Comparison of ENCODE assay signal across 8 mouse cellular contexts in the genomic region with DNA sequence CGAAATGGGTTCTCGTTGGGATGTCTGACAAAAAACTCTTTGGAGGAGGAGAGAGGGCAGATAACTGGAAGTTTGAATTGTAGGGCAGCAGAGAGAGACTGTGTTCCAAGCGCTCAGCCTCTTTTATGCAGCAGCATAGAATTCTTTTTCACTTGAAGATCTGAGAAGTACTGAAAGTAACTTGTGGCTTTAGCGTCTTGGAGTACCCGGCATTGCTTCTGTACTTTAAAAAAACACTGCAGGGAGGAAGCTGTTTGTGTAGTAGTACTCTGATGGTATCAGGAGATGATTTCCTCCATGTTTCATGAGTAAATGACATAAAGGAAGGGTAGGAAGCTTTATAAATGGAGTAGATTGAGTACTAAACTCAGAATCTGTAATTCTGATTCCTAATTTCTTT. TPM values are rescaled to one million over a fixed set of nuclear protein-coding genes. Genes with fewer than 3 reads are reported as not detected.
A peak's percentile ranks its signal among the peaks of the same experiment; 100 is the strongest.
DNase-seq lines count a peak whose midpoint lies in the region; ATAC-seq lines count a peak whose summit lies in the region.

No protein-coding gene starts in this region.

- H3K9ac ChIP-seq in kidney, embryonic 15.5 days: peak overlapping the region; percentile 88
- peak overlapping the region; percentile 99 for H3K9ac ChIP-seq in hindbrain, embryonic 15.5 days
- H3K9ac ChIP-seq in midbrain, embryonic 16.5 days (ENCODE audit: low read depth, low read length): peak overlapping the region; percentile 99

- WGBS in kidney, embryonic 15.5 days: under 1% methylated on average over 5 of the region's 5 CpGs
- 7% methylated on average over 5 of the region's 5 CpGs for WGBS in hindbrain, embryonic 15.5 days
- WGBS in midbrain, embryonic 16.5 days: 5% methylated on average over 5 of the region's 5 CpGs

- H3K4me1 ChIP-seq in kidney, embryonic 15.5 days: peaks cover 15% of the 10 kb centered on the region
- peaks cover 35% of the 10 kb centered on the region for H3K4me1 ChIP-seq in hindbrain, embryonic 15.5 days (replicated peaks)
- peaks cover 27% of the 10 kb centered on the region for H3K4me1 ChIP-seq in midbrain, embryonic 16.5 days (ENCODE audit: control insufficient read depth, insufficient read depth, low read length)

- H3K36me3 ChIP-seq in kidney, embryonic 15.5 days: peaks cover 3% of the 10 kb centered on the region; the same call in 1 of the 2 replicates
- H3K36me3 ChIP-seq in hindbrain, embryonic 15.5 days: no peaks in the 10 kb centered on the region
- H3K36me3 ChIP-seq in midbrain, embryonic 16.5 days (ENCODE audit: control insufficient read depth, insufficient read depth, low read length): no peaks in the 10 kb centered on the region

- ATAC-seq in kidney, embryonic 15.5 days (replicated peaks; ENCODE audit: low FRiP score): no peak
- no peak for ATAC-seq in hindbrain, embryonic 15.5 days (ENCODE audit: low FRiP score, low read depth)
- ATAC-seq in midbrain, embryonic 16.5 days: no peak

- no peak overlapping the region for H3K27ac ChIP-seq in kidney, embryonic 15.5 days
- peak overlapping the region; percentile 83; the same call in 1 of the 2 replicates for H3K27ac ChIP-seq in hindbrain, embryonic 15.5 days (replicated peaks)
- H3K27ac ChIP-seq in midbrain, embryonic 16.5 days (ENCODE audit: low read length): no peak overlapping the region

- H3K4me3 ChIP-seq in kidney, embryonic 15.5 days (replicated peaks): peak overlapping the region; percentile 71
- peak overlapping the region; percentile 100 for H3K4me3 ChIP-seq in hindbrain, embryonic 15.5 days
- H3K4me3 ChIP-seq in midbrain, embryonic 16.5 days (ENCODE audit: low read depth, low read length): peak overlapping the region; percentile 100

- H3K4me2 ChIP-seq in kidney, embryonic 15.5 days: peak overlapping the region; percentile 87
- H3K4me2 ChIP-seq in hindbrain, embryonic 15.5 days: peak overlapping the region; percentile 96
- peak overlapping the region; percentile 94 for H3K4me2 ChIP-seq in midbrain, embryonic 16.5 days (ENCODE audit: low read length)

- no peak for DNase-seq in kidney, adult 8-10 months
- DNase-seq in T-cell, adult 2 months (ENCODE audit: low spot score): peak; percentile 19
- DNase-seq in ovary, adult 18-20 months (ENCODE audit: low spot score): no peak
- DNase-seq in kidney, adult 11 months: no peak
- DNase-seq in cerebellum, postnatal 10 days: no peak

- peaks cover under 1% of the 10 kb centered on the region; the same call in 1 of the 2 replicates for H3K27me3 ChIP-seq in kidney, embryonic 15.5 days
- no peaks in the 10 kb centered on the region for H3K27me3 ChIP-seq in hindbrain, embryonic 15.5 days
- no peaks in the 10 kb centered on the region for H3K27me3 ChIP-seq in midbrain, embryonic 16.5 days (ENCODE audit: control insufficient read depth, insufficient read depth, low read depth, low read length)

- no peaks in the 10 kb centered on the region for H3K9me3 ChIP-seq in kidney, embryonic 15.5 days (replicated peaks)
- no peaks in the 10 kb centered on the region for H3K9me3 ChIP-seq in hindbrain, embryonic 15.5 days
- H3K9me3 ChIP-seq in midbrain, embryonic 16.5 days (replicated peaks; ENCODE audit: control insufficient read depth, low read length, poor library complexity, severe bottlenecking): no peaks in the 10 kb centered on the region

RNA-seq across cellular contexts. Expression of a gene that starts 1.0 kb away (rescaled TPM):
- polyA plus RNA-seq in kidney, embryonic 15.5 days (2015; fragmentation: Nextera tagmentation; extraction: Ambion mirVana): 44.7 and 45.9 TPM in 2 replicates
- polyA plus RNA-seq in hindbrain, embryonic 15.5 days (2015; fragmentation: Nextera tagmentation; extraction: Ambion mirVana): 49.3 and 50.1 TPM in 2 replicates
- 53.3 and 58.6 TPM in 2 replicates for polyA plus RNA-seq in midbrain, embryonic 16.5 days (2015; fragmentation: Nextera tagmentation; extraction: Ambion mirVana)

RNA-seq across cellular contexts. Expression of a gene that starts 13.2 kb away (rescaled TPM):
- polyA plus RNA-seq in kidney, embryonic 15.5 days (2015; fragmentation: Nextera tagmentation; extraction: Ambion mirVana): 51.8 and 52.3 TPM in 2 replicates
- polyA plus RNA-seq in hindbrain, embryonic 15.5 days (2015; fragmentation: Nextera tagmentation; extraction: Ambion mirVana): 39.8 and 41.2 TPM in 2 replicates
- 39.0 and 43.0 TPM in 2 replicates for polyA plus RNA-seq in midbrain, embryonic 16.5 days (2015; fragmentation: Nextera tagmentation; extraction: Ambion mirVana)

RNA-seq across cellular contexts. Expression of a gene that starts 57.6 kb away (rescaled TPM):
- polyA plus RNA-seq in kidney, embryonic 15.5 days (2015; fragmentation: Nextera tagmentation; extraction: Ambion mirVana): 30.7 and 31.5 TPM in 2 replicates
- 6.6 and 7.5 TPM in 2 replicates for polyA plus RNA-seq in hindbrain, embryonic 15.5 days (2015; fragmentation: Nextera tagmentation; extraction: Ambion mirVana)
- 3.4 and 3.7 TPM in 2 replicates for polyA plus RNA-seq in midbrain, embryonic 16.5 days (2015; fragmentation: Nextera tagmentation; extraction: Ambion mirVana)

RNA-seq across cellular contexts. Expression of a gene that starts 57.7 kb away (rescaled TPM):
- 77.0 and 79.8 TPM in 2 replicates for polyA plus RNA-seq in kidney, embryonic 15.5 days (2015; fragmentation: Nextera tagmentation; extraction: Ambion mirVana)
- polyA plus RNA-seq in hindbrain, embryonic 15.5 days (2015; fragmentation: Nextera tagmentation; extraction: Ambion mirVana): 15.1 and 18.1 TPM in 2 replicates
- 7.1 and 9.6 TPM in 2 replicates for polyA plus RNA-seq in midbrain, embryonic 16.5 days (2015; fragmentation: Nextera tagmentation; extraction: Ambion mirVana)
